Mouse (Mus musculus) spleen, adult 2 months (tissue): Measurements from ENCODE around the gene Trpd52l3.

ENCODE experiments used
- CTCF ChIP-seq: fragments of 200-500 bp; IDR thresholded peaks from 2 replicates; pipeline ENCODE4 v1.5.1; 2011; ENCODE audit warnings: mild to moderate bottlenecking, inconsistent platforms; ENCODE audit not compliant: insufficient read depth, insufficient read length, insufficient replicate concordance; ENCODE audit errors: extremely low read depth
- POLR2A ChIP-seq: fragments of 200-500 bp; IDR thresholded peaks from 2 replicates; pipeline ENCODE4 v1.6.1; 2011; ENCODE audit warnings: low read depth, low read length, inconsistent platforms

DNA sequence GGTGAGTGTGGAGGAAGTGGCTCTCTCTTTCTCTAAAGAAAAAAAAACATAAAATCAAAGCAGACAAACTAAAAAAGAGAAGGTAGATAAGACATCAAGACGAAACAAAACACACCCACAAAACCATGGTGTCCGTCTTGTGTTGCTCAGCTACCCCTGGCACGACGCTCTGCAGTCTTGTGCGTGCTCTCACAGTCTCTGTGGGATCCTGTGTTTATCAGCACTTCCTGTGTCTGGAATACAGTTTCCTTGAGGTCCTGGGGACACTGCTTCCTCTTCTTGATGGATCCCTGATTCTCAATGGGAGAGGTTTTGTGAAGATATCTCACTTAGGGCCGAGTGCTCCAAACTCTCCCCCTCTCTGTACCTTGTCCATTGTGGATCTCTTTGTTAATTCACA, 41.7 kb upstream of the Trpd52l3 start:
- TF ChIP-seq POLR2A, result no peak
- no peak for TF ChIP-seq CTCF
